Mouse (Mus musculus): ENCODE measurements around the gene Sec14l2. TPM values are rescaled to one million over a fixed set of nuclear protein-coding genes. Genes with fewer than 3 reads are reported as not detected.

Sec14l2 gene
- total and polyA plus RNA-seq, 3 experiments, result 16.7 to 24.2 (median 21.5) TPM

GRCm38 (mm10) chr11:4101851-4102250 lies 21.4 kb downstream of the Sec14l2 start:
- dilution Hi-C loops (cut with MboI; ENCODE audit: extremely low pct_ligation_motif_present, extremely low pct_unique_long_range_greater_than_20kb, low sequenced_read_pairs), result no loop called here
- in situ Hi-C loops (cut with MboI; ENCODE audit: low pct_ligation_motif_present, low pct_unique_long_range_greater_than_20kb, low sequenced_read_pairs), result no loop called here

GRCm38 (mm10) chr11:4099447-4099846 lies 23.8 kb downstream of the Sec14l2 start:
- Histone ChIP-seq H3K79me2 (replicated peaks; ENCODE audit: control insufficient read depth, extremely low read depth, insufficient read depth, poor library complexity, severe bottlenecking) (no peaks in the 10 kb centered on the region), H3K36me3 (replicated peaks in 1 of 2; ENCODE audit: control insufficient read depth in 1 of 2, insufficient read depth in 1 of 2, low read length in 1 of 2) (peaks cover 29 to 56% of the 10 kb centered on the region in 2 experiments), H3K27me3 (replicated peaks) (no peaks in the 10 kb centered on the region), H3K4me2 (ENCODE audit: insufficient read depth, low read depth, poor library complexity, severe bottlenecking) (no peak overlapping the region), H3K9ac (ENCODE audit: insufficient read depth, low read depth) (no peak overlapping the region), H3K27ac (ENCODE audit: insufficient read depth, low read depth) (no peak overlapping the region), H3K9me3 (replicated peaks; ENCODE audit: low read length) (no peaks in the 10 kb centered on the region), H3K4me3 (replicated peaks in 1 of 3; ENCODE audit: low read depth in 2 of 3, low read length in 2 of 3, poor library complexity in 1 of 3) (no peak overlapping the region), H3K4me1 (ENCODE audit: control insufficient read depth in 1 of 2, insufficient read depth in 2 of 2) (peaks cover 5 to 23% of the 10 kb centered on the region in 2 experiments; a peak in 3 of 4 replicates)
- in situ Hi-C loops (cut with MboI; ENCODE audit: low pct_ligation_motif_present, low pct_unique_long_range_greater_than_20kb, low sequenced_read_pairs) (no loop called here), dilution Hi-C loops (cut with MboI; ENCODE audit: extremely low pct_ligation_motif_present, extremely low pct_unique_long_range_greater_than_20kb, low sequenced_read_pairs) (no loop called here)
- no peak for DNase-seq (ENCODE audit: extremely low read depth)
- TF ChIP-seq E2F4 (IDR thresholded peaks at IDR 0.05; ENCODE audit: insufficient replicate concordance, low read depth, low read length), result no peak
- TF ChIP-seq EP300 (IDR thresholded peaks at IDR 0.05; ENCODE audit: low read length), result no peak
- no peak for TF ChIP-seq ZMIZ1 (IDR thresholded peaks at IDR 0.05; ENCODE audit: low read depth, low read length)
- no peak for TF ChIP-seq GABPA (IDR thresholded peaks at IDR 0.05; ENCODE audit: insufficient replicate concordance, low read depth, low read length)
- no peak for TF ChIP-seq ETS1 (conservative IDR thresholded peaks at IDR 0.05; ENCODE audit: low read depth, low read length)
- TF ChIP-seq POLR2A (IDR thresholded peaks at IDR 0.05; ENCODE audit: low read depth, low read length), result no peak
- TF ChIP-seq IRF4 (IDR thresholded peaks at IDR 0.05; ENCODE audit: low read depth, low read length), result no peak
- no peak for TF ChIP-seq NELFE (IDR thresholded peaks at IDR 0.05; ENCODE audit: low read depth, low read length)

More at GRCm38 (mm10) chr11:4101851-4102250, 21.4 kb downstream of the Sec14l2 start:
- Histone ChIP-seq H3K4me2 (ENCODE audit: insufficient read depth, low read depth, poor library complexity, severe bottlenecking) (no peak overlapping the region), H3K27ac (ENCODE audit: insufficient read depth, low read depth) (no peak overlapping the region), H3K36me3 (replicated peaks in 1 of 2; ENCODE audit: control insufficient read depth in 1 of 2, insufficient read depth in 1 of 2, low read length in 1 of 2) (peaks cover 37 to 78% of the 10 kb centered on the region in 2 experiments), H3K9me3 (replicated peaks; ENCODE audit: low read length) (no peaks in the 10 kb centered on the region), H3K9ac (ENCODE audit: insufficient read depth, low read depth) (no peak overlapping the region), H3K4me1 (ENCODE audit: control insufficient read depth in 1 of 2, insufficient read depth in 2 of 2) (peaks cover 3 to 10% of the 10 kb centered on the region in 2 experiments; a peak in 3 of 4 replicates), H3K4me3 (replicated peaks in 1 of 3; ENCODE audit: low read depth in 2 of 3, low read length in 2 of 3, poor library complexity in 1 of 3) (no peak overlapping the region), H3K27me3 (replicated peaks) (no peaks in the 10 kb centered on the region), H3K79me2 (replicated peaks; ENCODE audit: control insufficient read depth, extremely low read depth, insufficient read depth, poor library complexity, severe bottlenecking) (no peaks in the 10 kb centered on the region)
- DNase-seq (ENCODE audit: extremely low read depth), result no peak
- TF ChIP-seq ETS1 (conservative IDR thresholded peaks at IDR 0.05; ENCODE audit: low read depth, low read length) (no peak), JUN (IDR thresholded peaks at IDR 0.05; ENCODE audit: insufficient read depth, low read depth, low read length) (no peak), MAX (IDR thresholded peaks at IDR 0.05; ENCODE audit: low read length) (no peak), IRF4 (IDR thresholded peaks at IDR 0.05; ENCODE audit: low read depth, low read length) (no peak), POLR2A (IDR thresholded peaks at IDR 0.05; ENCODE audit: low read depth, low read length) (no peak), CHD1 (IDR thresholded peaks at IDR 0.05; ENCODE audit: low read depth, low read length) (no peak), RAD21 (IDR thresholded peaks at IDR 0.05; ENCODE audit: low read depth, low read length) (no peak), NRF1 (IDR thresholded peaks at IDR 0.05; ENCODE audit: low read depth, low read length) (no peak), ZNF384 (IDR thresholded peaks at IDR 0.05; ENCODE audit: low read depth, low read length) (no peak), BHLHE40 (IDR thresholded peaks at IDR 0.05; ENCODE audit: low read depth, low read length) (no peak), HCFC1 (IDR thresholded peaks at IDR 0.05; ENCODE audit: low read depth, low read length) (no peak), ZC3H11A (IDR thresholded peaks at IDR 0.05; ENCODE audit: low read depth, low read length) (no peak), MAZ (IDR thresholded peaks at IDR 0.05; ENCODE audit: low read depth, low read length) (no peak), CTCF (conservative IDR thresholded peaks at IDR 0.05 in 1 of 2, IDR thresholded peaks at IDR 0.05 in 1 of 2; ENCODE audit: low read depth in 2 of 2, low read length in 2 of 2) (no peak)

Data from CH12.LX (cell line).